Mouse (Mus musculus) E14TG2a.4 (cell line): ENCODE measurements around the gene Tbxa2r.

ENCODE experiments used
- CTCF ChIP-seq: conservative IDR thresholded peaks from 2 replicates; pipeline ENCODE4 v1.5.1; 2014; ENCODE audit warnings: low read length
- NANOG ChIP-seq: IDR thresholded peaks from 2 replicates; pipeline ENCODE4 v1.6.1; 2014; ENCODE audit warnings: borderline replicate concordance, low read length, mixed read lengths
- POU5F1 ChIP-seq: IDR thresholded peaks from 2 replicates; pipeline ENCODE4 v1.6.1; 2014; ENCODE audit warnings: low read length, borderline replicate concordance

- TF ChIP-seq CTCF, result no peak
- TF ChIP-seq POU5F1, result no peak
- no peak for TF ChIP-seq NANOG
Observed at GRCm38 (mm10) chr10:81367207-81367495, 38.6 kb downstream of the Tbxa2r start.
